Mouse (Mus musculus) limb, embryonic 11.5 days (tissue): ENCODE data around the gene 9230102O04Rik. TPM values are rescaled to one million over a fixed set of nuclear protein-coding genes. Genes with fewer than 3 reads are reported as not detected.
A peak's percentile ranks its signal among the peaks of the same experiment; 100 is the strongest.

Source experiments
- ATAC-seq: fragments of 200-750 bp; cut with Nextera tagmentation; 2 replicates; pipeline ENCODE4 v1.8.0; 2017; ENCODE audit warnings: low read depth; ENCODE audit not compliant: insufficient number of reproducible peaks, low FRiP score, low TSS enrichment
- DNase-seq: peaks from one replicate; pipeline ENCODE4 v3.0.0-alpha.2; 2015; ENCODE audit warnings: low spot score
- H3K27ac ChIP-seq: fragments of 300-500 bp; sonication (generic); replicated peaks from 2 replicates; pipeline ENCODE4 v1.5.1; 2014; ENCODE audit warnings: low read depth, mild to moderate bottlenecking, low read length
- H3K27me3 ChIP-seq: fragments of 300-500 bp; sonication (generic); 2 replicates; pipeline ENCODE4 v1.6.1; 2014; ENCODE audit warnings: mild to moderate bottlenecking, low read length, mixed read lengths; ENCODE audit not compliant: control insufficient read depth, insufficient read depth
- H3K36me3 ChIP-seq: fragments of 300-500 bp; sonication (generic); 2 replicates; pipeline ENCODE4 v1.6.1; 2014; ENCODE audit warnings: mild to moderate bottlenecking, low read length, moderate library complexity, mixed read lengths; ENCODE audit not compliant: control insufficient read depth, insufficient read depth
- H3K4me1 ChIP-seq: fragments of 300-500 bp; sonication (generic); 2 replicates; pipeline ENCODE4 v1.6.1; 2014; ENCODE audit warnings: low read length, mixed read lengths; ENCODE audit not compliant: control insufficient read depth, insufficient read depth
- H3K4me2 ChIP-seq: fragments of 300-500 bp; sonication (generic); 2 replicates; pipeline ENCODE4 v1.6.1; 2014; ENCODE audit warnings: low read depth, mild to moderate bottlenecking, moderate library complexity; ENCODE audit not compliant: severe bottlenecking
- H3K4me3 ChIP-seq: fragments of 300-500 bp; sonication (generic); 2 replicates; pipeline ENCODE4 v1.5.1; 2014; ENCODE audit warnings: low read depth, low read length
- H3K9ac ChIP-seq: fragments of 300-500 bp; sonication (generic); 2 replicates; pipeline ENCODE4 v1.6.1; 2014; ENCODE audit warnings: mild to moderate bottlenecking, low read length
- H3K9me3 ChIP-seq: fragments of 300-500 bp; sonication (generic); 2 replicates; pipeline ENCODE4 v1.6.1; 2016; ENCODE audit warnings: low read length; ENCODE audit not compliant: control insufficient read depth
- WGBS: fragments of 180-500 bp; shearing (Covaris S2); extraction: QIAGEN DNeasy Blood & Tissue Kit; methylation state at CpG from one replicate; pipeline ENCODE4 v1.1.7; 2014; 5-methylcytosine and 5-hydroxymethylcytosine counted together
- polyA plus RNA-seq: library from polyadenylated mRNA; unstranded; fragments of >200 nt; fragmentation: Nextera tagmentation; extraction: Ambion mirVana; gene quantifications from 2 replicates; pipeline ENCODE4 v1.2.1, GENCODE M21; 2014

Gene 9230102O04Rik
- polyA plus RNA-seq, 1 experiment from 2014 or later: 0.61 TPM

GRCm38 (mm10) chr2:9882371-9882925 lies 6.9 kb downstream of the 9230102O04Rik start:
- no peak for DNase-seq
- Histone ChIP-seq H3K36me3 (no peaks in the 10 kb centered on the region), H3K27me3 (peaks cover 69% of the 10 kb centered on the region), H3K4me2 (peak overlapping the region; percentile 76), H3K4me3 (peak overlapping the region; percentile 36), H3K27ac (no peak overlapping the region), H3K4me1 (peaks cover 12% of the 10 kb centered on the region), H3K9me3 (no peaks in the 10 kb centered on the region), H3K9ac (no peak overlapping the region; the same call in 1 of the 2 replicates)
- ATAC-seq: no peak
- under 1% methylated on average over 39 of the region's 39 CpGs for WGBS

GRCm38 (mm10) chr2:9881611-9882023 lies 7.7 kb downstream of the 9230102O04Rik start:
- DNase-seq (peak; percentile 72), ATAC-seq (peak; percentile 5; the same call in 1 of the 2 replicates)
- Histone ChIP-seq H3K9ac (0 out of 2 replicates have a peak overlapping the region, but pooled peaks have one; percentile 40), H3K4me3 (peak overlapping the region; percentile 36), H3K27ac (no peak overlapping the region), H3K4me2 (peak overlapping the region; percentile 76), H3K36me3 (no peaks in the 10 kb centered on the region), H3K4me1 (peaks cover 12% of the 10 kb centered on the region), H3K9me3 (no peaks in the 10 kb centered on the region), H3K27me3 (peaks cover 66% of the 10 kb centered on the region)
- 0% methylated on average over 13 of the region's 13 CpGs for WGBS

DNA sequence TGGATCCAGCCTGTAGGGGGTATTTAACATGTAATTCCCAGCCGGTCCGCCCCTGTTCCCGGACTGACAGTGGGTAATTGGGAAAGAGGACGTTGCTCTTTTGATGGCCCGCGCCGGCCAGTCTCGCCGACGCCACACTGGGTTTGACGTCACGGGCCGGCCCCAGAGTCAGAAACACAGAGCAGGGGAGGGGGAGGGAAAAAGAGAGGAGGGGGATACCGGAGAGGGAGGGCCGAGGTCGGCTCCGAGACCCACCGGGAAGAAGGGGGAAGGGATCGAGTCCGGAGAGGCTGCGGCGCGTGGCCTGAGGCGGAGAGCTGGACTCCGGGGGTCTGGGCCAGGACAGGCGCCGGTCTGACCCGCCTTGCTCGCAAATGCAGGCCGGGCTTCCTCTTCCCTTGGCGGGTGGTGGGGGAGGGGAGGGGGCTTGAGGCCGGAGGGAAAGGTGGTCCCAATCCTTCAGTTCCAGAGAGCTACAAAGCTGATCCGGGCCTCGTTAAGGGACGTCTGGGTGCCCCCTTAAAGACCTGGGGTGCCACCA lies 8.2 kb downstream of the 9230102O04Rik start, which contains the start of gene 4930412O13Rik:
Gene 4930412O13Rik, plus strand, starts transcription at position 202 of the 541 bp plus-strand sequence.
- peak within 1 kb of the TSS; percentile 36 for H3K4me3 ChIP-seq
- DNase-seq (peak; percentile 73), ATAC-seq (peak; percentile 18; the same call in 1 of the 2 replicates)
- WGBS: under 1% methylated on average over 35 of the region's 35 CpGs
- 0 out of 2 replicates have a peak within 1 kb of the TSS, but pooled peaks have one; percentile 40 for H3K9ac ChIP-seq
- H3K36me3 ChIP-seq: no peaks in the 10 kb centered on the region
- H3K4me1 ChIP-seq: peaks cover 12% of the 10 kb centered on the region
- peaks cover 65% of the 10 kb centered on the region for H3K27me3 ChIP-seq
- peak within 1 kb of the TSS; percentile 76 for H3K4me2 ChIP-seq
- H3K27ac ChIP-seq: no peak within 1 kb of the TSS
- H3K9me3 ChIP-seq: no peaks in the 10 kb centered on the region

DNA sequence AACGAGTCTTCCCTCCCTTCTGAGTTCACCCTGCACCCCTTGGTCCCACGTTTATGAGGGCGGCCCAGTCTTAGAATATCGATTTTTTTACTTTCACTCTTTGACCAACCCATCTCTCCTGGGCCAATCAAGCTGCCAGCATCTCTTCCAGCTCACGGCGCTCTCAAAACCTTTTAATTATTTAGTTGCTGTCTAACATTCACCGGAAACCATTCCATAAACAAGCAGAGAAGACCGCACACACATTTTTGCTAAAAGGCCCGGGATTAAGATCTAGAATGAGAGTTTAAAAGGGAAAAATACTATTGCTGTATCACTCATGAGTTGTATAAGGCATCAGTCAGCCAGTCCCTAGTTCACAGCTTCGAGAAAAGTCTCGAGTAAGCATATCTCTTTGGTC lies 9.1 kb downstream of the 9230102O04Rik start:
- WGBS: 4% methylated on average over 11 of the region's 11 CpGs
- no peak overlapping the region for H3K27ac ChIP-seq
- ATAC-seq (no peak), DNase-seq (no peak)
- no peak overlapping the region for H3K4me3 ChIP-seq
- peak overlapping the region; percentile 76; the same call in 1 of the 2 replicates for H3K4me2 ChIP-seq
- H3K4me1 ChIP-seq: peaks cover 12% of the 10 kb centered on the region
- H3K9me3 ChIP-seq: no peaks in the 10 kb centered on the region
- no peak overlapping the region for H3K9ac ChIP-seq
- H3K36me3 ChIP-seq: no peaks in the 10 kb centered on the region
- peaks cover 65% of the 10 kb centered on the region for H3K27me3 ChIP-seq

GRCm38 (mm10) chr2:9879493-9879892 lies 9.8 kb downstream of the 9230102O04Rik start:
- Histone ChIP-seq H3K36me3 (no peaks in the 10 kb centered on the region), H3K4me2 (peak overlapping the region; percentile 74), H3K9ac (no peak overlapping the region), H3K27ac (no peak overlapping the region), H3K4me1 (peaks cover 12% of the 10 kb centered on the region), H3K27me3 (peaks cover 65% of the 10 kb centered on the region), H3K4me3 (peak overlapping the region; percentile 32), H3K9me3 (no peaks in the 10 kb centered on the region)
- ATAC-seq (peak; percentile 91), DNase-seq (peak; percentile 95)
- WGBS: under 1% methylated on average over 21 of the region's 21 CpGs

DNA sequence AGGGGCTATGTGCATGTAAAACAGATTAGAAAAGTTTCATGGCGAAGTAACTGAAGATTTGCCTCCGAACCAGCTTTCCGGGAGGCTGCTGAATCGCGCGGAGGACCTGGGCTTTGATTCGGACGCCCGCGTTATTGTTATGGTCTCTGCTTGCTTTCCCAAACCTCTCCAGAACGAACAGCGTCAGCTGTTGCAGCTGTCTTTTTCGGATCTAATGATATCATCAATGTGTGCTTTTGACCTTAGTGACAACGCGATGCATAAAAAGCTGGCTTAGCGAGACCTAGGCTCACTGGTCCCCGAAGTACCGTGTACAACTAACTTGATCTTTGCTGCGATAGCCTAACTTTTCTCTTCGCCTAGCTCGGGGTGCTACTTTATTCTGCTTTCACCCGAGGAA lies 10.2 kb downstream of the 9230102O04Rik start:
- peaks cover 12% of the 10 kb centered on the region for H3K4me1 ChIP-seq
- peak overlapping the region; percentile 74 for H3K4me2 ChIP-seq
- peaks cover 66% of the 10 kb centered on the region for H3K27me3 ChIP-seq
- ATAC-seq: no peak; the same call in 1 of the 2 replicates
- no peaks in the 10 kb centered on the region for H3K36me3 ChIP-seq
- no peak for DNase-seq
- WGBS: under 1% methylated on average over 22 of the region's 22 CpGs
- peak overlapping the region; percentile 32 for H3K4me3 ChIP-seq
- H3K27ac ChIP-seq: no peak overlapping the region
- no peaks in the 10 kb centered on the region for H3K9me3 ChIP-seq
- H3K9ac ChIP-seq: no peak overlapping the region

DNA sequence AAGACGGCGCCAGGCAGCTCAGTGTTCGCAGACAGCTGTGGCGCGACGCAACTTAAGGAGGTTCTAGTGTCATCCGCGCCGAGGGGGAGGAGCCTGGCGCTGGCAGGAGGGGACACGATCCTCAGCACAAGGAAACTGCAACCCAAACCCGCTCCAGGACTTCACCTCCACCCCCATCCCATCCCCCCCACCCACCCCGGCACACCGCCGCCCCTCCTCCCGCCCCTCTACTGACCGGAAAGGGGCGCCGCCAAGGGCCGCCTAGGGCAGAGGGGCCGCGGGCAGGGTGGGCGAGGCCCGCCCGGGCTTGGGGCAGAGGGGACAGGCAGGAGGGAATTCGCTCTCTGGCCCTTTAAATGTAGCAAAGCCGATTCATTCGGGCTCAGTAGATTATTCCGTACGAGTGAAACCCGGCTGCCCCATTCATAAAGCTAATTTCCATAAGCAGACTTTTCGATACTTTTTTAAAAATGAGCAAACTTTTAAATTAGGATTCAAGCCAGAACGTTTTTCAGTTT lies 10.7 kb downstream of the 9230102O04Rik start:
- 0% methylated on average over 27 of the region's 33 CpGs for WGBS
- no peaks in the 10 kb centered on the region for H3K9me3 ChIP-seq
- H3K27ac ChIP-seq: no peak overlapping the region
- peak overlapping the region; percentile 74 for H3K4me2 ChIP-seq
- H3K36me3 ChIP-seq: no peaks in the 10 kb centered on the region
- ATAC-seq (0 out of 2 replicates have a peak, but pooled peaks have one; percentile 8), DNase-seq (peak; percentile 74)
- no peak overlapping the region for H3K9ac ChIP-seq
- H3K4me3 ChIP-seq: peak overlapping the region; percentile 32
- H3K27me3 ChIP-seq: peaks cover 66% of the 10 kb centered on the region
- H3K4me1 ChIP-seq: peaks cover 12% of the 10 kb centered on the region

DNA sequence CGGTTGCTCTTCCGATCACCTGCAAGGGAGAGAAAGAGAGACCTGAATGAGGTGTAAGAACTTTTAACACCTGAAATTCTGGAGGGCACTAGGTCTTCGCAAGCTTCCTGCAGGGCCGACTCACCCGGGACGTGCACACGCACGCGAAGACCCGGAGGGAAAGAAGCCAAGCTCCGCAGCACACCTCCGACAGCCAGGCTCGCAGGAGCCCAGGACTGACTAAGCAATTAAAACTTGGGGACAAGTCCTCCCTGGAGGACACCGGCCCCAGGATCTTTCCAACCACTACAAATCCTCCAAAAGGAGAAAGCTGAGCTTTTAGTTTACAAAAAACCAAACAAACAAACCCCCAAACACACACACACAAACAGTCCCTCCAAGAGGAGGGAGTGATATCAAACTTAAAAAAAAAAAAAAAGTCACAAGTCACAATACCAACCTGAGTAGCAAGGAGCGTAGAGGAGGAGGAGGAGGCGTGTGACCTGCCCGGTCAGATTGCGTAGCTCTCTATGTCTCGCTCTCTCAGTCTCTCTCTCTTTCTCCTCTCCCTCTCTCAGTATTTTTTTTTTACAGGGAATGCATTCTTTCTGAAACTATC lies 11.3 kb downstream of the 9230102O04Rik start:
- Histone ChIP-seq H3K9me3 (no peaks in the 10 kb centered on the region), H3K4me3 (peak overlapping the region; percentile 32), H3K4me1 (peaks cover 8% of the 10 kb centered on the region), H3K27me3 (peaks cover 64% of the 10 kb centered on the region), H3K27ac (no peak overlapping the region), H3K4me2 (peak overlapping the region; percentile 74), H3K36me3 (no peaks in the 10 kb centered on the region), H3K9ac (no peak overlapping the region)
- peak; percentile 64 for DNase-seq
- no peak for ATAC-seq
- under 1% methylated on average over 19 of the region's 19 CpGs for WGBS
